In genomic region chr1:81548906-81549305, GRCm38 (mm10) we compare ENCODE assay signal across 16 mouse cellular contexts.
A peak's percentile ranks its signal among the peaks of the same experiment; 100 is the strongest.
DNase-seq lines count a peak whose midpoint lies in the region.
"Had no signal": no experiment of that assay in that cellular context is flagged by ENCODE, and none has a peak within 500 bp of the region (broad histone marks: within the 10 kb centered on the region; RNA-seq: fewer than 3 reads in every experiment).

No protein-coding gene starts in this region.

- DNase-seq in embryo, embryonic 10 days (ENCODE audit: low spot score), result peak; percentile 50
- DNase-seq in embryo, embryonic 9.5 days (ENCODE audit: extremely low spot score), result no peak
- peak; percentile 39 for DNase-seq in retina, embryonic 14.5 days (ENCODE audit: low spot score)
- DNase-seq in retina, postnatal 1 day, result no peak
- peak; percentile 5 for DNase-seq in embryo, embryonic 11.5 days (ENCODE audit: low read depth, low spot score)
- no peak for DNase-seq in left cerebral cortex, adult 8-10 months (ENCODE audit: low spot score in 2 of 2)
- no peak for DNase-seq in spleen, postnatal 10 days (ENCODE audit: low spot score in 2 of 2)
- no peak for DNase-seq in layer of hippocampus, postnatal 25 days (ENCODE audit: extremely low spot score in 1 of 2, low spot score in 1 of 2)
- DNase-seq: B cell, adult 2 months; cerebellum, adult 18-20 months; forebrain, postnatal 0 days; gastrocnemius, postnatal 10 days; kidney, adult 18-20 months; right cerebral cortex, adult 18-20 months; spleen, adult 18-20 months; thymus, postnatal 14 days had no signal

Comparison
In these comparisons a context has a peak if more than half of its experiments do, and no peak if none do; other contexts are left out.
1. DNase-seq: peak in embryo, embryonic 10 days (single experiment), retina, embryonic 14.5 days (single experiment) and embryo, embryonic 11.5 days (single experiment); none in embryo, embryonic 9.5 days (single experiment), retina, postnatal 1 day (single experiment), left cerebral cortex, adult 8-10 months (0 of 2), spleen, postnatal 10 days (0 of 2) and layer of hippocampus, postnatal 25 days (0 of 2).